14 mouse cellular contexts compared by ENCODE assay signal in the genomic region with DNA sequence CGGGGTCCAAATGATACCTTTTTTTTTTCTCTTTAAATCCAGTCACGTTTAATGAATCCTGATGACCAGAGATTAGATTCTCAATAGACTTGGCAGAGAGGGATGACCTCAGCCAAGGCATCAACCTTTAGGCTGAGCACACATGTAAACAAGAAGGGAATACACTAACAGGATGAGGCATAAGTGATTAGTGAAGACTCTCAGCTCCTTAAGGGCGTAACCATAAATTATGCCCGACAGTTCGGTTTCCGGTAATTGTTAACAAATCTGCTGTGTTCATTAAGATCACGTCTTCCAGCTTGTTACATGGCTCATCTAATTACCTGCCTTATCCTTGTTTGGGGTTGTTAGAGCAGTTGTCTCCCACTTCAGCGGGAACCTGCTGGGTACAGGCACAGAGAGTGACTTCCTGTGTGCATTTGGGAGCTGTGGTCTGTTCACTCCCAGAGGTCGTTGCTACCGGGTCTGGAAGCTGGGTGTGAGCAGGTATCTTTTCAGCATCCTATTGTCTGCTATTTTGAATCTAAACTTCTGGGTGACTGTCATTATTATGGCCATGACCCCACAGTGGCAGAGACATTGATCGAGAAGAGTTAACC.
DNase-seq lines count a peak whose midpoint lies in the region; ATAC-seq and TF ChIP-seq lines count a peak whose summit lies in the region.
"Had no signal": no experiment of that assay in that cellular context is flagged by ENCODE, and none has a peak within 500 bp of the region (broad histone marks: within the 10 kb centered on the region; RNA-seq: fewer than 3 reads in every experiment).

No protein-coding gene starts in this region.

- H3K36me3 ChIP-seq in kidney, embryonic 15.5 days, result no peaks in the 10 kb centered on the region
- H3K36me3 ChIP-seq in forebrain, embryonic 10.5 days (replicated peaks), result no peaks in the 10 kb centered on the region
- H3K36me3 ChIP-seq: embryonic facial prominence, embryonic 10.5 days; limb, embryonic 15.5 days; midbrain, embryonic 10.5 days; neural tube, embryonic 15.5 days had no signal

- intact Hi-C loops in gastrocnemius, adult 2 months (cut with DNase I), result loop anchor here (1.0 to 10.0 kb wide), 2 partner anchors 75 to 1757 kb away; no protein-coding TSS in a partner anchor

- H3K9me3 ChIP-seq in kidney, embryonic 15.5 days (replicated peaks), result no peaks in the 10 kb centered on the region
- H3K9me3 ChIP-seq in forebrain, embryonic 10.5 days, result no peaks in the 10 kb centered on the region
- H3K9me3 ChIP-seq: embryonic facial prominence, embryonic 10.5 days; limb, embryonic 15.5 days; midbrain, embryonic 10.5 days; neural tube, embryonic 15.5 days had no signal

- H3K27ac ChIP-seq in gastrocnemius, adult 2 months, result peak overlapping the region; percentile 56
- peak overlapping the region; percentile 64 for H3K27ac ChIP-seq in brown adipose tissue, adult 24 weeks (replicated peaks; ENCODE audit: low read depth, low read length)
- H3K27ac ChIP-seq in kidney, embryonic 15.5 days, result peak overlapping the region; percentile 49
- no peak overlapping the region for H3K27ac ChIP-seq in forebrain, embryonic 10.5 days
- H3K27ac ChIP-seq: embryonic facial prominence, embryonic 10.5 days; limb, embryonic 15.5 days; neural tube, embryonic 15.5 days had no signal

- no peak overlapping the region for H3K9ac ChIP-seq in kidney, embryonic 15.5 days
- H3K9ac ChIP-seq: limb, embryonic 15.5 days; neural tube, embryonic 15.5 days had no signal

- no peak overlapping the region for H3K4me2 ChIP-seq in kidney, embryonic 15.5 days
- H3K4me2 ChIP-seq: limb, embryonic 15.5 days; neural tube, embryonic 15.5 days had no signal

- no peak for TF ChIP-seq CTCF in gastrocnemius, adult 2 months (IDR thresholded peaks at IDR 0.05)

- no peaks in the 10 kb centered on the region for H3K27me3 ChIP-seq in kidney, embryonic 15.5 days
- H3K27me3 ChIP-seq in forebrain, embryonic 10.5 days (ENCODE audit: poor library complexity, severe bottlenecking), result no peaks in the 10 kb centered on the region
- H3K27me3 ChIP-seq: limb, embryonic 15.5 days; neural tube, embryonic 15.5 days had no signal

- 32% methylated on average over 11 of the region's 11 CpGs for WGBS in kidney, embryonic 15.5 days
- 77% methylated on average over 11 of the region's 11 CpGs for WGBS in forebrain, embryonic 10.5 days

- no peaks in the 10 kb centered on the region; the same call in 1 of the 2 replicates for H3K4me1 ChIP-seq in brown adipose tissue, adult 24 weeks (ENCODE audit: control insufficient read depth, insufficient read depth, insufficient read length, low read length)
- peaks cover 19% of the 10 kb centered on the region for H3K4me1 ChIP-seq in kidney, embryonic 15.5 days
- peaks cover 6% of the 10 kb centered on the region; the same call in 1 of the 2 replicates for H3K4me1 ChIP-seq in forebrain, embryonic 10.5 days

- no peak for DNase-seq in gastrocnemius, adult 2 months
- DNase-seq in gastrocnemius, postnatal 25 days, result no peak
- DNase-seq in lung, postnatal 25 days (ENCODE audit: low spot score), result peak; percentile 43
- DNase-seq in right cerebral cortex, postnatal 4 days, result no peak
- DNase-seq in cerebellum, adult 11-12 months, result no peak
- DNase-seq in forebrain, embryonic 10.5 days (ENCODE audit: extremely low spot score, low spot score), result no peak
- DNase-seq: gastrocnemius, postnatal 10 days; right cerebral cortex, postnatal 25 days had no signal

- peak; percentile 58 for ATAC-seq in kidney, embryonic 15.5 days (replicated peaks; ENCODE audit: low FRiP score)

- H3K4me3 ChIP-seq in gastrocnemius, adult 2 months, result no peak overlapping the region
- no peak overlapping the region for H3K4me3 ChIP-seq in brown adipose tissue, adult 24 weeks (ENCODE audit: insufficient read depth, low read depth, low read length)
- no peak overlapping the region for H3K4me3 ChIP-seq in kidney, embryonic 15.5 days (replicated peaks)
- no peak overlapping the region for H3K4me3 ChIP-seq in forebrain, embryonic 10.5 days
- H3K4me3 ChIP-seq: embryonic facial prominence, embryonic 10.5 days; limb, embryonic 15.5 days; midbrain, embryonic 10.5 days; neural tube, embryonic 15.5 days had no signal
